In genomic region chrX:167212707-167213106, GRCm38 (mm10) we compare ENCODE assay signal across 7 mouse cellular contexts. TPM values are rescaled to one million over a fixed set of nuclear protein-coding genes. Genes with fewer than 3 reads are reported as not detected.
DNase-seq lines count a peak whose midpoint lies in the region; ATAC-seq and TF ChIP-seq lines count a peak whose summit lies in the region.

No protein-coding gene starts in this region.

- H3K9me3 ChIP-seq in embryonic facial prominence, embryonic 13.5 days = no peaks in the 10 kb centered on the region
- no peaks in the 10 kb centered on the region for H3K9me3 ChIP-seq in hindbrain, embryonic 10.5 days
- H3K9me3 ChIP-seq in lung, embryonic 14.5 days (ENCODE audit: low read depth, low read length) = no peaks in the 10 kb centered on the region
- H3K9me3 ChIP-seq in stomach, postnatal 0 days (ENCODE audit: control insufficient read depth, low read length) = no peaks in the 10 kb centered on the region

- no peak overlapping the region for H3K9ac ChIP-seq in embryonic facial prominence, embryonic 13.5 days
- H3K9ac ChIP-seq in lung, embryonic 14.5 days = no peak overlapping the region
- no peak overlapping the region for H3K9ac ChIP-seq in stomach, postnatal 0 days (ENCODE audit: low read length)

- TF ChIP-seq CTCF in lung, embryonic 14.5 days (IDR thresholded peaks at IDR 0.05; ENCODE audit: low read depth) = peak; percentile 56
- TF ChIP-seq CTCF in stomach, postnatal 0 days (IDR thresholded peaks at IDR 0.05; ENCODE audit: low read depth) = peak; percentile 77

- H3K4me1 ChIP-seq in embryonic facial prominence, embryonic 13.5 days = no peaks in the 10 kb centered on the region
- peaks cover 22% of the 10 kb centered on the region for H3K4me1 ChIP-seq in hindbrain, embryonic 10.5 days (replicated peaks)
- no peaks in the 10 kb centered on the region for H3K4me1 ChIP-seq in lung, embryonic 14.5 days (ENCODE audit: insufficient read depth)
- no peaks in the 10 kb centered on the region for H3K4me1 ChIP-seq in stomach, postnatal 0 days (replicated peaks; ENCODE audit: control insufficient read depth, insufficient read depth)

- peaks cover 28% of the 10 kb centered on the region for H3K27me3 ChIP-seq in embryonic facial prominence, embryonic 13.5 days
- H3K27me3 ChIP-seq in hindbrain, embryonic 10.5 days (ENCODE audit: insufficient read depth, poor library complexity, severe bottlenecking) = peaks cover 44% of the 10 kb centered on the region
- H3K27me3 ChIP-seq in lung, embryonic 14.5 days (ENCODE audit: insufficient read depth, low read length) = no peaks in the 10 kb centered on the region
- no peaks in the 10 kb centered on the region for H3K27me3 ChIP-seq in stomach, postnatal 0 days (ENCODE audit: control insufficient read depth, insufficient read depth, low read length)

- TF ChIP-seq EP300 in stomach, postnatal 0 days (optimal IDR thresholded peaks at IDR 0.05) = no peak

- H3K27ac ChIP-seq in embryonic facial prominence, embryonic 13.5 days = no peak overlapping the region
- peak overlapping the region; percentile 62 for H3K27ac ChIP-seq in hindbrain, embryonic 10.5 days
- H3K27ac ChIP-seq in lung, embryonic 14.5 days (ENCODE audit: low read depth) = peak overlapping the region; percentile 2; the same call in 1 of the 2 replicates
- H3K27ac ChIP-seq in stomach, postnatal 0 days (replicated peaks) = peak overlapping the region; percentile 69

- no peak for ATAC-seq in embryonic facial prominence, embryonic 13.5 days (ENCODE audit: insufficient number of reproducible peaks, insufficient read depth, low FRiP score, low TSS enrichment, low read depth)
- peak; percentile 61 for ATAC-seq in lung, embryonic 14.5 days (ENCODE audit: insufficient read depth)
- ATAC-seq in stomach, postnatal 0 days (ENCODE audit: low FRiP score, low TSS enrichment) = peak; percentile 43; the same call in 1 of the 2 replicates
- ATAC-seq in erythroid progenitor cell, adult 5-6 weeks (replicated peaks; ENCODE audit: low FRiP score, poor library complexity, severe bottlenecking) = no peak

- DNase-seq in testis, postnatal 10 days (ENCODE audit: low spot score) = peak; percentile 46
- no peak for DNase-seq in testis, postnatal 14 days (ENCODE audit: low spot score)
- peak; percentile 23 for DNase-seq in hindbrain, embryonic 10.5 days (ENCODE audit: low spot score)
- DNase-seq in lung, embryonic 14.5 days = peak; percentile 68
- peak; percentile 37 for DNase-seq in stomach, postnatal 0 days (ENCODE audit: low spot score)

- H3K36me3 ChIP-seq in embryonic facial prominence, embryonic 13.5 days = no peaks in the 10 kb centered on the region
- no peaks in the 10 kb centered on the region for H3K36me3 ChIP-seq in hindbrain, embryonic 10.5 days
- H3K36me3 ChIP-seq in lung, embryonic 14.5 days (ENCODE audit: insufficient read depth) = no peaks in the 10 kb centered on the region
- no peaks in the 10 kb centered on the region for H3K36me3 ChIP-seq in stomach, postnatal 0 days (ENCODE audit: control insufficient read depth, insufficient read depth, low read length)

- H3K4me3 ChIP-seq in embryonic facial prominence, embryonic 13.5 days = no peak overlapping the region
- no peak overlapping the region for H3K4me3 ChIP-seq in hindbrain, embryonic 10.5 days
- no peak overlapping the region for H3K4me3 ChIP-seq in lung, embryonic 14.5 days (ENCODE audit: low read depth, low read length)
- no peak overlapping the region for H3K4me3 ChIP-seq in stomach, postnatal 0 days (ENCODE audit: low read depth, low read length)

- 40% methylated on average over 8 of the region's 8 CpGs for WGBS in embryonic facial prominence, embryonic 13.5 days
- 23% methylated on average over 8 of the region's 8 CpGs for WGBS in hindbrain, embryonic 10.5 days
- 13% methylated on average over 8 of the region's 8 CpGs for WGBS in lung, embryonic 14.5 days
- 13% methylated on average over 8 of the region's 8 CpGs for WGBS in stomach, postnatal 0 days

- H3K4me2 ChIP-seq in embryonic facial prominence, embryonic 13.5 days = peak overlapping the region; percentile 30; the same call in 1 of the 2 replicates
- no peak overlapping the region; the same call in 1 of the 2 replicates for H3K4me2 ChIP-seq in lung, embryonic 14.5 days
- peak overlapping the region; percentile 17; the same call in 1 of the 2 replicates for H3K4me2 ChIP-seq in stomach, postnatal 0 days (replicated peaks; ENCODE audit: low read depth)

RNA-seq across cellular contexts. Expression of gene Tmsb4x, which starts 3.6 kb away (rescaled TPM):
- polyA plus RNA-seq in embryonic facial prominence, embryonic 13.5 days (2015; fragmentation: Nextera tagmentation; extraction: Ambion mirVana) = 2,270 and 2,389 TPM in 2 replicates
- polyA plus RNA-seq in hindbrain, embryonic 10.5 days (2016; fragmentation: Nextera tagmentation; extraction: Ambion mirVana) = 4,143 and 5,498 TPM in 2 replicates
- polyA plus RNA-seq in lung, embryonic 14.5 days (2014; fragmentation: Nextera tagmentation; extraction: Ambion mirVana) = 3,079 and 3,531 TPM in 2 replicates
- 6,456 and 7,015 TPM in 2 replicates for polyA plus RNA-seq in stomach, postnatal 0 days (2015; fragmentation: Nextera tagmentation; extraction: Ambion mirVana)
- total RNA-seq in erythroid progenitor cell, adult 5-6 weeks (2015; ENCODE audit: low replicate concordance) = 1,554 and 1,569 TPM in 2 replicates
- 487 and 758 TPM in 2 replicates for total RNA-seq in erythroid progenitor cell, adult 5-6 weeks (2017; ENCODE audit: low replicate concordance)

RNA-seq across cellular contexts. Expression of gene Tlr8, which starts 51.4 kb away (rescaled TPM):
- polyA plus RNA-seq in embryonic facial prominence, embryonic 13.5 days (2015; fragmentation: Nextera tagmentation; extraction: Ambion mirVana) = 0.10 and 0.58 TPM in 2 replicates
- 0.17 TPM in 1 of 2 replicates, not detected in the other for polyA plus RNA-seq in hindbrain, embryonic 10.5 days (2016; fragmentation: Nextera tagmentation; extraction: Ambion mirVana)
- polyA plus RNA-seq in lung, embryonic 14.5 days (2014; fragmentation: Nextera tagmentation; extraction: Ambion mirVana) = 0.42 and 0.84 TPM in 2 replicates
- polyA plus RNA-seq in stomach, postnatal 0 days (2015; fragmentation: Nextera tagmentation; extraction: Ambion mirVana) = 0.24 and 0.58 TPM in 2 replicates
- total RNA-seq in erythroid progenitor cell, adult 5-6 weeks (2015; ENCODE audit: low replicate concordance) = 5.4 and 9.0 TPM in 2 replicates
- total RNA-seq in erythroid progenitor cell, adult 5-6 weeks (2017; ENCODE audit: low replicate concordance) = 3.6 and 15.5 TPM in 2 replicates

Comparison
In these comparisons a context has a peak if more than half of its experiments do, and no peak if none do; other contexts are left out.
1. ATAC-seq: peak in lung, embryonic 14.5 days (single experiment) and stomach, postnatal 0 days (single experiment); none in embryonic facial prominence, embryonic 13.5 days (single experiment) and erythroid progenitor cell, adult 5-6 weeks (single experiment).